Mouse (Mus musculus) bone marrow, adult 2 months (tissue): ENCODE results near the gene Oma1.

Experiments used
- CTCF ChIP-seq: fragments of 200-500 bp; IDR thresholded peaks from 2 replicates; pipeline ENCODE4 v1.5.1; 2011; ENCODE audit warnings: low read length, control low read depth; ENCODE audit not compliant: control insufficient read depth, insufficient read depth
- POLR2A ChIP-seq: fragments of 200-500 bp; IDR thresholded peaks from 2 replicates; pipeline ENCODE4 v1.6.1; 2011; ENCODE audit warnings: low read depth, mild to moderate bottlenecking, control low read depth, low read length, borderline replicate concordance; ENCODE audit not compliant: control insufficient read depth

DNA sequence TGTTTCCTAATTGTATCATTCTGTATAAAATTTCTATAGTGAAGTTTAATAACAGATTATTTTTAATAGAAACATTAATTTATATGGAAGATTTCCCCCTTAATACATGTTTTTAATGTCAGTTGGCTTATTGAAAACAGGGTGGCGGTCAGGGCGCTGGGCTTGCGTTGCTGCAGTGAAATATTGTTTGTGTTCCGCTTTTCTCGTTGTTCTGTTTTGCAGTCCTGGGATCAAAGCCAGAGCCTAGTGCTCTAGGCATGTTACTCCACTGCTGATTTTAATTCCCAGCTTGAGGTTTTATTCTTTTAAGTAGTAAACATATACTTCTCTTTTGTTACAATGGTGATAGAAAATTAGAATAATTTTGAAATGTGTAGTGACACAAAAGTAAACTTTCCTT is 39.3 kb downstream of the Oma1 start:
- TF ChIP-seq CTCF (no peak), POLR2A (no peak)
